Mouse (Mus musculus) embryonic facial prominence, embryonic 13.5 days (tissue): ENCODE measurements around the gene Arhgap10. TPM values are rescaled to one million over a fixed set of nuclear protein-coding genes. Genes with fewer than 3 reads are reported as not detected.

Experiments
- polyA plus RNA-seq: library from polyadenylated mRNA; unstranded; fragments of >200 nt; fragmentation: Nextera tagmentation; extraction: Ambion mirVana; gene quantifications from 2 replicates; pipeline ENCODE4 v1.2.1, GENCODE M21; 2015

The Arhgap10 gene
- polyA plus RNA-seq, 1 experiment from 2014 or later = 31.5 TPM

Other genes with a start within 250 kb of the Arhgap10 start
- 22.9 and 24.0 TPM in 2 replicates for gene Prmt9, start 31.4 kb upstream of the Arhgap10 start, polyA plus RNA-seq
- 45.1 and 47.0 TPM in 2 replicates for gene Tmem184c, start 92.7 kb upstream of the Arhgap10 start, polyA plus RNA-seq
- 56.3 and 58.4 TPM in 2 replicates for gene Ednra, start 206.5 kb upstream of the Arhgap10 start, polyA plus RNA-seq